In genomic region chr9:50191136-50191535, GRCm38 (mm10) we compare ENCODE assay signal across 20 mouse cellular contexts.
DNase-seq lines count a peak whose midpoint lies in the region; ATAC-seq lines count a peak whose summit lies in the region.
"Had no signal": no experiment of that assay in that cellular context is flagged by ENCODE, and none has a peak within 500 bp of the region (broad histone marks: within the 10 kb centered on the region; RNA-seq: fewer than 3 reads in every experiment).

No protein-coding gene starts in this region.

- H3K9ac ChIP-seq in kidney, embryonic 16.5 days (replicated peaks; ENCODE audit: low read length): no peak overlapping the region
- H3K9ac ChIP-seq in forebrain, embryonic 15.5 days (replicated peaks): no peak overlapping the region
- H3K9ac ChIP-seq: limb, embryonic 13.5 days; liver, embryonic 13.5 days; neural tube, embryonic 13.5 days had no signal

- intact Hi-C loops in heart, postnatal 36 days (cut with DNase I): no loop called here

- H3K9me3 ChIP-seq in kidney, embryonic 16.5 days (ENCODE audit: low read length): no peaks in the 10 kb centered on the region
- no peaks in the 10 kb centered on the region for H3K9me3 ChIP-seq in forebrain, embryonic 15.5 days
- H3K9me3 ChIP-seq: limb, embryonic 13.5 days; liver, embryonic 13.5 days; neural tube, embryonic 13.5 days had no signal

- 4% methylated on average over 3 of the region's 3 CpGs for WGBS in kidney, embryonic 16.5 days
- 3% methylated on average over 3 of the region's 3 CpGs for WGBS in forebrain, embryonic 15.5 days

- no peak overlapping the region for H3K4me2 ChIP-seq in kidney, embryonic 16.5 days (replicated peaks; ENCODE audit: low read depth, low read length)
- H3K4me2 ChIP-seq in forebrain, embryonic 15.5 days (replicated peaks): no peak overlapping the region
- H3K4me2 ChIP-seq: limb, embryonic 13.5 days; liver, embryonic 13.5 days; midbrain, embryonic 11.5 days; neural tube, embryonic 13.5 days had no signal

- H3K27ac ChIP-seq in kidney, embryonic 16.5 days (ENCODE audit: low read length): 0 out of 2 replicates have a peak overlapping the region, but pooled peaks have one; percentile 11
- H3K27ac ChIP-seq in forebrain, embryonic 15.5 days (replicated peaks): no peak overlapping the region
- H3K27ac ChIP-seq: limb, embryonic 13.5 days; liver, embryonic 13.5 days; neural tube, embryonic 13.5 days had no signal

- H3K27me3 ChIP-seq in kidney, embryonic 16.5 days (ENCODE audit: insufficient read depth, low read length): no peaks in the 10 kb centered on the region
- no peaks in the 10 kb centered on the region for H3K27me3 ChIP-seq in forebrain, embryonic 15.5 days
- H3K27me3 ChIP-seq: CH12.LX; limb, embryonic 13.5 days; liver, embryonic 13.5 days; neural tube, embryonic 13.5 days had no signal

- no peaks in the 10 kb centered on the region for H3K36me3 ChIP-seq in kidney, embryonic 16.5 days (ENCODE audit: insufficient read depth, low read length)
- H3K36me3 ChIP-seq in forebrain, embryonic 15.5 days: no peaks in the 10 kb centered on the region
- H3K36me3 ChIP-seq: limb, embryonic 13.5 days; liver, embryonic 13.5 days; neural tube, embryonic 13.5 days had no signal

- H3K4me1 ChIP-seq in kidney, embryonic 16.5 days (ENCODE audit: insufficient read depth, low read length): peaks cover 10% of the 10 kb centered on the region
- peaks cover 20% of the 10 kb centered on the region for H3K4me1 ChIP-seq in forebrain, embryonic 15.5 days
- H3K4me1 ChIP-seq: limb, embryonic 13.5 days; liver, embryonic 13.5 days had no signal

- DNase-seq in kidney, adult 18-20 months: no peak
- DNase-seq in brain, adult 2 months (ENCODE audit: low read depth, low spot score): peak; percentile 42
- peak; percentile 17 for DNase-seq in embryo, embryonic 9.5 days (ENCODE audit: extremely low spot score)
- no peak for DNase-seq in urinary bladder, postnatal 25 days (ENCODE audit: low spot score)
- DNase-seq in heart, postnatal 36 days: no peak
- DNase-seq in cerebellum, postnatal 4 days (ENCODE audit: low spot score in 2 of 2): no peak
- DNase-seq: adrenal gland, postnatal 25 days; cerebellum, adult 8-10 months; heart, postnatal 4 days; kidney, adult 8-10 months; layer of hippocampus, postnatal 36 days; liver, embryonic 13.5 days; right cerebral cortex, postnatal 25 days; thymus, postnatal 36 days had no signal

- ATAC-seq in kidney, embryonic 16.5 days (ENCODE audit: low FRiP score, low TSS enrichment): no peak
- ATAC-seq in forebrain, embryonic 15.5 days (replicated peaks): 0 out of 2 replicates have a peak, but pooled peaks have one; percentile 46

- H3K4me3 ChIP-seq in kidney, embryonic 16.5 days (ENCODE audit: low read length): no peak overlapping the region
- no peak overlapping the region for H3K4me3 ChIP-seq in forebrain, embryonic 15.5 days
- H3K4me3 ChIP-seq: limb, embryonic 13.5 days; liver, embryonic 13.5 days; neural tube, embryonic 13.5 days had no signal

Comparison
In these comparisons a context has a peak if more than half of its experiments do, and no peak if none do; other contexts are left out.
1. DNase-seq: peak in brain, adult 2 months (single experiment) and embryo, embryonic 9.5 days (single experiment); none in kidney, adult 18-20 months (single experiment), urinary bladder, postnatal 25 days (single experiment), heart, postnatal 36 days (0 of 2) and cerebellum, postnatal 4 days (0 of 2).